Mouse (Mus musculus) cerebellum, adult 2 months (tissue): ENCODE data around the gene Stt3b.
A peak's percentile ranks its signal among the peaks of the same experiment; 100 is the strongest.

Experiments used
- CTCF ChIP-seq: fragments of 200-500 bp; IDR thresholded peaks from 2 replicates; pipeline ENCODE4 v1.5.1; 2011; ENCODE audit warnings: low read depth, mild to moderate bottlenecking, control low read depth, low read length, moderate library complexity, borderline replicate concordance; ENCODE audit not compliant: insufficient read depth
- POLR2A ChIP-seq: fragments of 200-500 bp; IDR thresholded peaks from 2 replicates; pipeline ENCODE4 v1.6.1; 2011; ENCODE audit warnings: low read length, control low read depth, borderline replicate concordance; ENCODE audit not compliant: insufficient read depth

GRCm38 (mm10) chr9:115310346-115311222, at the start of gene Stt3b:
- TF ChIP-seq CTCF (no peak), POLR2A (peak; percentile 51)
